Mouse (Mus musculus): ENCODE measurements at regions not wholly inside any gene's neighbourhood (a gene's known extent, or its start where the extent isn't known, plus 50 kb on each side); places are given as distances from the start of the nearest gene placed in this dataset.

- 63% methylated on average over 4 of the region's 4 CpGs for WGBS
- no peaks in the 10 kb centered on the region; the same call in 1 of the 2 replicates for H3K4me1 ChIP-seq (ENCODE audit: control insufficient read depth, insufficient read depth, low read length)
- no peak overlapping the region for H3K27ac ChIP-seq (ENCODE audit: insufficient read depth, low read length)
- no peak overlapping the region for H3K4me3 ChIP-seq (replicated peaks; ENCODE audit: insufficient read depth, low read depth, low read length)
- H3K27me3 ChIP-seq (ENCODE audit: control insufficient read depth, insufficient read depth, low read length), result no peaks in the 10 kb centered on the region
- no peak for DNase-seq
- no peak for TF ChIP-seq CTCF (IDR thresholded peaks at IDR 0.05; ENCODE audit: borderline replicate concordance, insufficient read depth, low read depth, low read length)
- TF ChIP-seq POLR2A (IDR thresholded peaks at IDR 0.05; ENCODE audit: borderline replicate concordance, insufficient read depth, low read length), result no peak
These were observed 146.3 kb downstream of the Otor start for GRCm38 (mm10) chr2:143224410-143225130.

DNA sequence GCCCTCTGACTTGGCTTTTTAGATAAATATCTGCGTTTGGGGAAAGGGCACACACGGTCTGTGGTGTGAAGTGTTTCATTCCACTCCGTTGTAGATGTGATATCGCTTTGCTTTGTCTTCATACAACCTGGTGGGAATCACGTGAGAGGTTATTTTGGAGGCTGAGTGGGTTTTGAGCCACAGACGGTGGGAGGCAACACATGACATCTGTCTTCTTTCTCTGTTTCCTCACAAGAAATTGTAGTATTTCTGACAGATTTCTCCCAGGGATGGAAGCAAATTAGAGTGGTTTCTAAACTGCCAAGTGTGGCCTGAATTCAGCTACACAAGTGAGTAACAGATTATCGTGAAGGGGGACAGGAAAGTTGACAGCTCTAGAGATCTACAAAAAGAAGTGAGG, 155.5 kb downstream of the Otor start:
- Histone ChIP-seq H3K27ac (ENCODE audit: insufficient read depth, low read length) (no peak overlapping the region), H3K4me3 (replicated peaks; ENCODE audit: insufficient read depth, low read depth, low read length) (no peak overlapping the region), H3K4me1 (ENCODE audit: control insufficient read depth, insufficient read depth, low read length) (no peaks in the 10 kb centered on the region), H3K27me3 (ENCODE audit: control insufficient read depth, insufficient read depth, low read length) (no peaks in the 10 kb centered on the region)
- WGBS, result 46% methylated on average over 7 of the region's 7 CpGs
- no peak for DNase-seq
- TF ChIP-seq CTCF (IDR thresholded peaks at IDR 0.05; ENCODE audit: borderline replicate concordance, insufficient read depth, low read depth, low read length) (no peak), POLR2A (IDR thresholded peaks at IDR 0.05; ENCODE audit: borderline replicate concordance, insufficient read depth, low read length) (no peak)

DNA sequence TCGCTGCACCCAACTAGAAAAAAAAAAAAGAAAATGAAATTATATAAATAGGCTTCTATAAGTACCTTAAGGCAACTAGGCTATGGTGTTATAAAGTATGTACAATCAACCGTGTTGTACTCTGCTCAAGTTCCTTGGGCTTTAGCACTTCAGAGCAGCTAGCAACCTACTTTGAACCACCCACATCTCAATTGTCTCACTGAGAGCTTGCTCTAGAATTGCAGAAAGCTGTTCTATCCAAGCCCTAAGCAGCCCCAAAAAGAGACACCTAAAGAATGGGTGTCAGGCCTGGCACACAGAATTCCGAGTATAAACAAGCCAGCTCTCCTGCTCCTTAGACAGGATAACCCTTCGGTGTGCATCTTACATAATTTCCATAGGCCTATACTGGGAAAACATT, 162.0 kb downstream of the Otor start:
- DNase-seq, result no peak
- Histone ChIP-seq H3K4me1 (ENCODE audit: control insufficient read depth, insufficient read depth, low read length) (no peaks in the 10 kb centered on the region; the same call in 1 of the 2 replicates), H3K27me3 (ENCODE audit: control insufficient read depth, insufficient read depth, low read length) (no peaks in the 10 kb centered on the region), H3K27ac (ENCODE audit: insufficient read depth, low read length) (no peak overlapping the region), H3K4me3 (replicated peaks; ENCODE audit: insufficient read depth, low read depth, low read length) (no peak overlapping the region)
- TF ChIP-seq CTCF (IDR thresholded peaks at IDR 0.05; ENCODE audit: borderline replicate concordance, insufficient read depth, low read depth, low read length), result no peak
- no peak for TF ChIP-seq POLR2A (IDR thresholded peaks at IDR 0.05; ENCODE audit: borderline replicate concordance, insufficient read depth, low read length)
- 95% methylated on average over 4 of the region's 4 CpGs for WGBS

DNA sequence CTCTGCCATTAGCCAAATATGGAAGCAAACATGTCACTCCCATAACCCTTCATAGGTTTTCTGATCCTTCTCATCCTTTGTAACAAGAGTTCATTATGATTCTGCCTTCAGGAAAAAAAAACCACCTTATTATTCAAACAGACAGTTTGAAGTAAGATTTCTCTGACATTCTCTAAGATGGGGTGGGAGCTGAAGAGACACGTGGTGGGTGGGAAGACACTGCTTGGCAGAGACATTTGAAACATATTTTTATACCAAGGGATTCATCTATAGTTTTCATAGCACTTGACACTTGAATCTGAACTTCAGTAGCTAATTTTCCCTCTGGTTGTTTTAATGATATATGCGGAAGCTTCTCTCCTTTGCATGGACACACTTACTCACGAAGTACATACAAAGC, 165.5 kb downstream of the Otor start:
- Histone ChIP-seq H3K4me3 (replicated peaks; ENCODE audit: insufficient read depth, low read depth, low read length) (no peak overlapping the region), H3K4me1 (ENCODE audit: control insufficient read depth, insufficient read depth, low read length) (peaks cover 8% of the 10 kb centered on the region; the same call in 1 of the 2 replicates), H3K27ac (ENCODE audit: insufficient read depth, low read length) (no peak overlapping the region), H3K27me3 (ENCODE audit: control insufficient read depth, insufficient read depth, low read length) (no peaks in the 10 kb centered on the region)
- TF ChIP-seq CTCF (IDR thresholded peaks at IDR 0.05; ENCODE audit: borderline replicate concordance, insufficient read depth, low read depth, low read length) (no peak), POLR2A (IDR thresholded peaks at IDR 0.05; ENCODE audit: borderline replicate concordance, insufficient read depth, low read length) (no peak)
- DNase-seq, result no peak
- 95% methylated on average over 3 of the region's 3 CpGs for WGBS

DNA sequence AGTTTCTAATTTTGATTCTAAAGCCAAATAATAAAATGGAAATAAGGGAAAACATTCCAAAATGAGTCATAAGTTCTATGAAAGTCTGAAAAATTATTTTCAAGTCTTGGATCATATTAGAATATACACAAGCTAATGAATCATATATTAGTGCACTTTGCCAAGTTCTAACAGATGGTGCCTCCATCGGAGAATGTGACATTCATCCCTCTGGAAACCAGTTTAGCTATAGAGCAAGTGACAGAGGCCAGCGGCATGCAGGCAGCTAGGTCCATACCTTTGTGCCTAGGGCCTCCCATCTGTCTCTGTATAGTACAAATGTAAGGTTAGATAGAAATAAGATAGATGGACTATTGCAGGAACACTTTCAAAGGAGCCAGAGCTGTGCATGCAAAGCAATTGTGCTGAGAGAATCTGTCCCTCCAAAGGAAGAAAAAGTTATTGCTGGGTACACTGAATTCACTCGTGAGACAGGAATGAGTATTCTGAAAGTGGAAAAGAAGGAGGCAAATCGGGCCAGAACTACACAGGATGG, 167.9 kb downstream of the Otor start:
- DNase-seq, result peak; percentile 75 to 93
- WGBS, result 27% methylated on average over 4 of the region's 4 CpGs
- TF ChIP-seq CTCF (IDR thresholded peaks at IDR 0.05; ENCODE audit: borderline replicate concordance, insufficient read depth, low read depth, low read length), result no peak
- TF ChIP-seq POLR2A (IDR thresholded peaks at IDR 0.05; ENCODE audit: borderline replicate concordance, insufficient read depth, low read length), result no peak
- peaks cover 8% of the 10 kb centered on the region; the same call in 1 of the 2 replicates for H3K4me1 ChIP-seq (ENCODE audit: control insufficient read depth, insufficient read depth, low read length)
- peak overlapping the region; percentile 69 for H3K27ac ChIP-seq (ENCODE audit: insufficient read depth, low read length)
- no peaks in the 10 kb centered on the region for H3K27me3 ChIP-seq (ENCODE audit: control insufficient read depth, insufficient read depth, low read length)
- no peak overlapping the region for H3K4me3 ChIP-seq (replicated peaks; ENCODE audit: insufficient read depth, low read depth, low read length)

DNA sequence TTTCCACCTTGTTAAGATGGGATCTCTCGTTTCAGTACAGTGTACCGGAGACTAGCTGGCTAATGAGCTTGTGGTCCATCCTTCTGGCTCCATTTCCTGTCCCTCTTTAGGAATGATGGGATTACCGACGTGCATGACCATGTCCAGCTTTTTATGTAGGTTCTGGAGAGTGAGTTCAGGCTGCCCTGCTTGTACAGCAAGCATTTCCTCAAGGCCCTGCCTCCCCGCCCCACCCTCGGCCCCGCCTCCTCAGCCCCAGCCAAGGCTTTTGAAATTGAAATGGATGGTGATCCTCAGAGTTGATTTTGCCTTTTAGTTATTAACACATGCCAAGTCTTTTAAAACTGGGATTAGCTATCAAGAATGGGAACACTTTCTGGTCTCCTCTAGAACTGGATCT, 190.8 kb downstream of the Otor start:
- no peak for DNase-seq
- no peaks in the 10 kb centered on the region for H3K4me1 ChIP-seq (ENCODE audit: control insufficient read depth, insufficient read depth, low read length)
- H3K27ac ChIP-seq (ENCODE audit: insufficient read depth, low read length), result no peak overlapping the region
- 52% methylated on average over 7 of the region's 7 CpGs for WGBS
- TF ChIP-seq POLR2A (IDR thresholded peaks at IDR 0.05; ENCODE audit: borderline replicate concordance, insufficient read depth, low read length) (no peak), CTCF (IDR thresholded peaks at IDR 0.05; ENCODE audit: borderline replicate concordance, insufficient read depth, low read depth, low read length) (no peak)
- H3K4me3 ChIP-seq (replicated peaks; ENCODE audit: insufficient read depth, low read depth, low read length), result no peak overlapping the region
- no peaks in the 10 kb centered on the region for H3K27me3 ChIP-seq (ENCODE audit: control insufficient read depth, insufficient read depth, low read length)

GRCm38 (mm10) chr2:143270826-143271225, 192.6 kb downstream of the Otor start:
- 83% methylated on average over 5 of the region's 5 CpGs for WGBS
- H3K4me3 ChIP-seq (replicated peaks; ENCODE audit: insufficient read depth, low read depth, low read length), result no peak overlapping the region
- H3K27me3 ChIP-seq (ENCODE audit: control insufficient read depth, insufficient read depth, low read length), result no peaks in the 10 kb centered on the region
- no peak for TF ChIP-seq POLR2A (IDR thresholded peaks at IDR 0.05; ENCODE audit: borderline replicate concordance, insufficient read depth, low read length)
- TF ChIP-seq CTCF (IDR thresholded peaks at IDR 0.05; ENCODE audit: borderline replicate concordance, insufficient read depth, low read depth, low read length), result no peak
- DNase-seq, result no peak
- H3K4me1 ChIP-seq (ENCODE audit: control insufficient read depth, insufficient read depth, low read length), result no peaks in the 10 kb centered on the region
- H3K27ac ChIP-seq (ENCODE audit: insufficient read depth, low read length), result no peak overlapping the region

Measured in cerebellum, adult 2 months (tissue).